Mouse (Mus musculus): ENCODE measurements around the gene Htt. TPM values are rescaled to one million over a fixed set of nuclear protein-coding genes. Genes with fewer than 3 reads are reported as not detected.

Htt gene
- polyA plus RNA-seq, 1 experiment = 7.3 TPM

GRCm38 (mm10) chr5:34948861-34949760 lies 187.6 kb downstream of the Htt start, which contains the start of gene Rgs12:
TSS of gene Rgs12 (plus strand) at chr5:34949445.
- under 1% methylated on average over 83 of the region's 84 CpGs for WGBS
- peak within 1 kb of the TSS; percentile 69 for H3K4me3 ChIP-seq (ENCODE audit: low read depth, low read length)
- H3K4me1 ChIP-seq (ENCODE audit: control insufficient read depth, insufficient read depth, insufficient read length, low read length) = peaks cover 5% of the 10 kb centered on the region; the same call in 1 of the 2 replicates
- TF ChIP-seq POLR2A (IDR thresholded peaks at IDR 0.05; ENCODE audit: low read depth, low read length) (0 out of 2 replicates have a peak, but pooled peaks have one; percentile 14), CTCF (IDR thresholded peaks at IDR 0.05; ENCODE audit: extremely low read depth, insufficient read length, insufficient replicate concordance, low read depth, low read length) (no peak)
- no peaks in the 10 kb centered on the region for H3K27me3 ChIP-seq (ENCODE audit: control insufficient read depth, insufficient read depth, low read length)
- H3K27ac ChIP-seq (ENCODE audit: insufficient read depth, low read depth, low read length) = peak within 1 kb of the TSS; percentile 39; the same call in 1 of the 2 replicates
- H3K36me3 ChIP-seq (ENCODE audit: control insufficient read depth, insufficient read depth, low read length) = no peaks in the 10 kb centered on the region

- WGBS = 7% methylated on average over 12 of the region's 12 CpGs
- Histone ChIP-seq H3K27me3 (ENCODE audit: control insufficient read depth, insufficient read depth, low read length) (no peaks in the 10 kb centered on the region), H3K4me3 (ENCODE audit: low read depth, low read length) (peak overlapping the region; percentile 69), H3K36me3 (ENCODE audit: control insufficient read depth, insufficient read depth, low read length) (no peaks in the 10 kb centered on the region), H3K27ac (ENCODE audit: insufficient read depth, low read depth, low read length) (no peak overlapping the region), H3K4me1 (ENCODE audit: control insufficient read depth, insufficient read depth, insufficient read length, low read length) (peaks cover 5% of the 10 kb centered on the region; the same call in 1 of the 2 replicates)
- TF ChIP-seq POLR2A (IDR thresholded peaks at IDR 0.05; ENCODE audit: low read depth, low read length) = 0 out of 2 replicates have a peak, but pooled peaks have one; percentile 7
- TF ChIP-seq CTCF (IDR thresholded peaks at IDR 0.05; ENCODE audit: extremely low read depth, insufficient read length, insufficient replicate concordance, low read depth, low read length) = no peak
Measured at GRCm38 (mm10) chr5:34949769-34950211, 188.2 kb downstream of the Htt start.

- no peak overlapping the region for H3K27ac ChIP-seq (ENCODE audit: insufficient read depth, low read depth, low read length)
- no peak for TF ChIP-seq CTCF (IDR thresholded peaks at IDR 0.05; ENCODE audit: extremely low read depth, insufficient read length, insufficient replicate concordance, low read depth, low read length)
- TF ChIP-seq POLR2A (IDR thresholded peaks at IDR 0.05; ENCODE audit: low read depth, low read length) = no peak
- H3K4me1 ChIP-seq (ENCODE audit: control insufficient read depth, insufficient read depth, insufficient read length, low read length) = peaks cover 5% of the 10 kb centered on the region; the same call in 1 of the 2 replicates
- H3K4me3 ChIP-seq (ENCODE audit: low read depth, low read length) = no peak overlapping the region
- WGBS = 68% methylated on average over 6 of the region's 6 CpGs
- no peaks in the 10 kb centered on the region for H3K27me3 ChIP-seq (ENCODE audit: control insufficient read depth, insufficient read depth, low read length)
- no peaks in the 10 kb centered on the region for H3K36me3 ChIP-seq (ENCODE audit: control insufficient read depth, insufficient read depth, low read length)
Measured at GRCm38 (mm10) chr5:34950486-34951160, 189.1 kb downstream of the Htt start.

GRCm38 (mm10) chr5:34951161-34951834 lies 189.8 kb downstream of the Htt start:
- WGBS = 71% methylated on average over 8 of the region's 8 CpGs
- TF ChIP-seq POLR2A (IDR thresholded peaks at IDR 0.05; ENCODE audit: low read depth, low read length) (no peak), CTCF (IDR thresholded peaks at IDR 0.05; ENCODE audit: extremely low read depth, insufficient read length, insufficient replicate concordance, low read depth, low read length) (no peak)
- H3K27ac ChIP-seq (ENCODE audit: insufficient read depth, low read depth, low read length) = no peak overlapping the region
- H3K36me3 ChIP-seq (ENCODE audit: control insufficient read depth, insufficient read depth, low read length) = no peaks in the 10 kb centered on the region
- H3K4me3 ChIP-seq (ENCODE audit: low read depth, low read length) = no peak overlapping the region
- peaks cover 9% of the 10 kb centered on the region; the same call in 1 of the 2 replicates for H3K4me1 ChIP-seq (ENCODE audit: control insufficient read depth, insufficient read depth, insufficient read length, low read length)
- H3K27me3 ChIP-seq (ENCODE audit: control insufficient read depth, insufficient read depth, low read length) = no peaks in the 10 kb centered on the region

- no peaks in the 10 kb centered on the region for H3K36me3 ChIP-seq (ENCODE audit: control insufficient read depth, insufficient read depth, low read length)
- H3K27ac ChIP-seq (ENCODE audit: insufficient read depth, low read depth, low read length) = no peak overlapping the region
- 89% methylated on average over 6 of the region's 6 CpGs for WGBS
- H3K27me3 ChIP-seq (ENCODE audit: control insufficient read depth, insufficient read depth, low read length) = no peaks in the 10 kb centered on the region
- no peak overlapping the region for H3K4me3 ChIP-seq (ENCODE audit: low read depth, low read length)
- TF ChIP-seq CTCF (IDR thresholded peaks at IDR 0.05; ENCODE audit: extremely low read depth, insufficient read length, insufficient replicate concordance, low read depth, low read length) (no peak), POLR2A (IDR thresholded peaks at IDR 0.05; ENCODE audit: low read depth, low read length) (no peak)
- H3K4me1 ChIP-seq (ENCODE audit: control insufficient read depth, insufficient read depth, insufficient read length, low read length) = peaks cover 6% of the 10 kb centered on the region; the same call in 1 of the 2 replicates
Measured at GRCm38 (mm10) chr5:34954508-34954907, 193.0 kb downstream of the Htt start.

- WGBS = 16% methylated on average over 5 of the region's 5 CpGs
- no peaks in the 10 kb centered on the region for H3K27me3 ChIP-seq (ENCODE audit: control insufficient read depth, insufficient read depth, low read length)
Measured at GRCm38 (mm10) chr5:34955630-34956029, 194.1 kb downstream of the Htt start.

More at GRCm38 (mm10) chr5:34955630-34956029, 194.1 kb downstream of the Htt start:
- Histone ChIP-seq H3K4me3 (ENCODE audit: low read depth, low read length) (no peak overlapping the region), H3K4me1 (ENCODE audit: control insufficient read depth, insufficient read depth, insufficient read length, low read length) (peaks cover 6% of the 10 kb centered on the region; the same call in 1 of the 2 replicates), H3K27ac (ENCODE audit: insufficient read depth, low read depth, low read length) (no peak overlapping the region), H3K36me3 (ENCODE audit: control insufficient read depth, insufficient read depth, low read length) (no peaks in the 10 kb centered on the region)
- TF ChIP-seq CTCF (IDR thresholded peaks at IDR 0.05; ENCODE audit: extremely low read depth, insufficient read length, insufficient replicate concordance, low read depth, low read length) (no peak), POLR2A (IDR thresholded peaks at IDR 0.05; ENCODE audit: low read depth, low read length) (no peak)
